Mouse (Mus musculus) right cerebral cortex, adult 18-20 months (tissue): ENCODE data around the gene S1pr3.

Source experiments
- DNase-seq: peaks from one replicate; pipeline ENCODE4 v3.0.0; 2022; ENCODE audit warnings: mixed read lengths

The S1pr3 gene

DNA sequence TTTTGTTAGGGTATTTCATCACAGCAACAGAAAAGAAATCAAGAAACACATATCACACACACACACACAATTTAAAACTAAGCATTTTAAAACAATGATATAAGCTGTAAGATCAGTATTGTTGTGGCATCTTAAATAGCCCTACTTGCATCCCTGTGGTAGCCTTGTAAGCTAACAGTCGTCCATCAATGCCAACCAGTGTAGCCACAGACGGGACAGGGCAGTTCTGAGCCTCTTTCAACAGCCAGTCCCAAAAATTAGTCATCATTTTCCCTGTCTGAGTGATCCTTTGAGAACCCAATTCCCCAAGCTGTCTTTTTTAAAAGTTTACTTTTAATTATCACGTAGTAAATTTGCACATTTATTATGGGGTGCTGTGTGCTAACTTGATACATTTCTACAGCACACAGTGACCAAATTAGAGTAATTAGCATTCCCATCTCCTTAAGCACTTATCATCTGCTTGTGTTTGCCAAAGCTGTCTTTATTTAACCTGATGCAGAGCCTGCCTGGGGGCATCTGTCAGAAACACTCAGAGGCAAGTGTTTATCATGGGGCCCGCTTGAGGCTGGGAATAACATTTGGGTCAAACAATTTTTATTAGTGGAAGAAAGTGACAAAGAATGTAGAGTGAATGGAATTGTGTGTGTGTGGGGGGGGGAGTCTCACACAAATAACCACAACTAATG is 47.9 kb downstream of the S1pr3 start:
- no peak for DNase-seq

DNA sequence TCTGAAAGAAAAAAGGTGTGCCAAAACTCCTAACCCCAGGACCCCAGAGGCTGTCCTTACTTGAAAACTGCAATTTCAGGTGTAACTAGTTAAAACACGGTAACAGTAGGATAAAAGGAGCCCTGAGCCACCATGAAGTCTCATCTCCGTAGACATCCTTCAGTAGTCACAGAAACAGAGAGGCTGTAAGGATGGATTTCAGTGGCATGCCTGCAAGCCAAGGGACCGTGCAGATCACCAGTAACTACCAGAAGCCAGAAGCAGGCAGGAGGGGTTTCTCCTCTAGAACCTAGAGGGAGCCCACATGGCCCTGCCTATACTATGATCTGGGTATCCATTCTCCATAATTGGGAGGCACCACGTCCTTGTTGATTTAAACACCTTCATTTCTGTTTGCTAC is 55.9 kb downstream of the S1pr3 start:
- no peak for DNase-seq

DNA sequence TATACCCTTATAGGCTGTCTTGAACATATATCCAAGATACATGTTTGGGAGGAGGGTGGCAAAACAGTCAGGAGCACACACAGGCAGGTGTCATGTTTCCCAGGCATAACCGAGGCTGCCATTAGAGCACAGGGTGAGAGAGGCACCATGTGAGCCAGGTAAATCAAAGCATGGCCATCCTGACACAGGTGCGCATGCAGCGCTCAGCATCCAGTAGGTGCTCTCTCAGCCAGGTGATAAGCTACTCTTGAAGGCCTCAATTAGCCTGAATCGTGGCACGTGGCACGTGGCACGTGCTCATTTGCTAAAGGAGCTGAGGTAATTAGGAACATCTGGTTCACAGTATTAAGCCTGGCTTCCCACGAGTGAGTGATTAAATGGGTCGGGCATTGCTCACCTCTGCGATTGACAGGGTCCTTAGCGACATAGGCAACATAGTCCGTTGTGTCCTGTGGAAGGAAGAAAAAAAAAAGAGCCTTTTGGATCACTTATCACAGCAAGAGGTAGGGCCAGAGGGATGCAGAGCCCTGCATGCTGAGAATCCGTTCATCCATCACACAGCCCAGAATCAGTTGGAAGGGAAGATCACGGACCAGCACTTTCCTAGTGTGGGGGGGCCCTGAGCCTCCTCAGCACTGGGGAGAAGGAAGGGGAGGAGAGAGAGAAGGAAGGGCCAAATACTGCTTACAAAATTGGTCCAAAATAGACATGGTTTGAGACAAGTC is 57.8 kb downstream of the S1pr3 start:
- DNase-seq = no peak

DNA sequence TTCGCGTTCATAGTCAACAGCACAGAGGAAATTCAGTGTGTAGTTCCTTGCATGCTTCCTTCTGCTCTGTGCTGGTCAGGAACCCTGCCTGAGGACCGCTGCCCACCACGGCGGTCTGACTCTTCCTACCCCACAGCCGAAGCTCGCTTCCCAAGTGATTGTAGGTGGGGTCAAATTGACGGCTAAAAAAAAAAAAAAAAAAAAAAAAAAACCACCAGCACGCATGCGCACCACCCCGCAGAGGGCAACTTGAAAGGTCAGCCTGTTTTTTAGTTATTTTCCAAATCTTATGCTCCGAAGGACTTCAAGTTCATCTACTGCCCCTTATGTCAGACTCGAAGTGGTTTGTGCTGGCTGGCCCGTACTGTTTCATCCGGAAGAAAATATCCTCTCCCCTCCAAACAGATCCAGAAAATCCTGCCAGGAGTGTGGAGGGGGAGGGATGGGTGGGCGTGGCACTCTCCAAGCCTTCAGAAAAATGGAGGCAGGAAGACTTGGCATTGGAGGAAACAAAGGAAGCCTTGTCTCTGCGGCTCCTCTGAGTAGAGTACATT is 60.3 kb downstream of the S1pr3 start:
- DNase-seq = no peak
